Mouse (Mus musculus): Measurements from ENCODE around the gene Tenm3.
"Not testable (repeated sequence)": the region's sequence is repeated elsewhere in the genome, so short reads cannot be mapped to it uniquely, and the experiment has no call there.

Gene Tenm3

DNA sequence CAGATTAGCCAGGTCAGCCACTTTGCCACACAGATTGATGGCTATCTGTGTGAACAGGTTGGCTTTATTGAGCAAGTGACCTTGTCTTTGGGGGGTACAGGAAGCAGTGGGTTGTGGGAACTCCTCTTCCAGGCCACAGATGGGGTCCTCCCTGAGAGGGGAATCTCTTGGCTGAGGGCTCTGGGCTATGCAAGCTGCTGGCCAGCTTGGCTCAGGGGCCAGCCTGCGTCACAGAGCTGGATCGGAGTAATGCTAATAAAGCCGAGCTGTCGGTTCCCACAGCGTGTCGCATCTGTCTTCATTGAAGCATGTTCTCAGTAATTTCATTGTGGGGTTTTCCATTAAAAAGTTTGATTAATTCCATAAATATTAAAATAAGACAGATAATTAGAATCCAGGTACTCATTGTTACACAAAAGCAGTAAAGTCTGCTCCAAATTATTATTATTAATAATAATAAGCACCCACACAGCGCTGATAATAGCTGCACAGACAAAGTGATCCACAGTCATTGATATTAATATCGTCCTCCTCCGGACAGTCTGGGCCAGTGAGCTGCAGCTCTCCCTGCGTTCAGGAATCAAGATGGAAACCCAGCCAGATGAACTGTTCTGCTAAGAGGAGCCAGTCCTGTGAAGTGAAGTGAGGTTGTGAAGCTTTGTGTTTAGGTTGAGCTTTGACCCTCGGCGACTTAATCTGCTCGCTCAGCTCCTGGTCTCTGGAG lies 639.5 kb downstream of the Tenm3 start:
- DNase-seq (ENCODE audit: low read depth), result no peak

DNA sequence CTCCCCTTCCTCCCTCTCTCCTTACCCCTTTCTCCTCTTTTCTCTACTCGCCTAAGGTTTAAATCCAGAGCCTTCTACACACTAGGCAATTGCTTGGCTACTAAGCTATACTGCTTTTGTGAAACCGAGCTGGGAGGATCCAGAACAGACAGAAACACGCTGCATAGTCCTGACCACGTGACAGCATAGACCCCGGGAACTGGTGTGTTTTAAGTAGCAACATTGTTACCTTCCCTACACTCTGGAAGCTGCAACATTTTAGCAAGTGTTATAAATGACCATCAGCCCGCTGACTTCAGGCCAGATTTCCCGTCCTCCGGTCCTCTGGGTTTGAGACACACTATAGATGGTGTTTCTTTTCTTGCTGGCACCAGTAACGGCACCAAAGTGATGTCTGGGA lies 640.1 kb downstream of the Tenm3 start:
- DNase-seq (ENCODE audit: low read depth), result no peak

DNA sequence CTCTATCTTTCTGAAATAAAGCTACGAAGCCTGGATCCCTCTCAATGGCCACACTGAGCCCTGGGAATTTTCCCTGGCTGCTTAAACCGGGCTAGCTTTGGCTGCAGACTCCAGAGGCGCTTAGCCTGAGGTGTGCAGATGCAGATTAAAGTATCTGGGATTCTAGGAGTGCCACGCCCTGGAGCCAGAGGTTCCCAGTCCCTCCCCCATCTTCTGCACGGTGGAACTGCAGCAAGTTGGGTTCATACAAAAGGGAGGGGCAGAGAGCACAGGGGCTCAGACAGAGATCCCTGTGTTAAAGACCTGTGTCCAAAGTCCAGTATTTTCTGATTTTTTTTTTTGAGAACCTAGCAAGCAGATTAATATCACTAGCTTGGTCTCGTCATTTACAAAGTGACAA lies 640.6 kb downstream of the Tenm3 start:
- no peak for DNase-seq (ENCODE audit: low read depth)

DNA sequence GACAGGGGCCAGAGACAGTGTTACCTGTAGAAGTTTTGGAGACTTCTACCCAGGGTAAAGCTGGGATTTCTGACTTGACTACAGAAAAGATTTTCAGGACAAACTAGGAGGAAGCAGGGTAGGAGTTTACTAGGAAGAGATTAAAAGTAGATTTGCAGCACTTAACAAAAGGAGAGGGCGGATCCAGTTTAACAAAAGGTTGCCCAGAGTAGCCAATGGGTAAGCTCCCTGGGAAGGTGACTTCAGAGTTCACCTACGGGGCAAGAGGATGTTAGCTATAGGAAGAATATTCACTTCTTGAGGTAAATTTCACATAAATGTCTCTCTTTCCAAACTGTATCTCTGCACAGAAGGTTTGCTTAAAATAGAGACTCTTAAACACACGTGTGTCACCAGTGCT lies 641.1 kb downstream of the Tenm3 start:
- DNase-seq (ENCODE audit: low read depth), result no peak

DNA sequence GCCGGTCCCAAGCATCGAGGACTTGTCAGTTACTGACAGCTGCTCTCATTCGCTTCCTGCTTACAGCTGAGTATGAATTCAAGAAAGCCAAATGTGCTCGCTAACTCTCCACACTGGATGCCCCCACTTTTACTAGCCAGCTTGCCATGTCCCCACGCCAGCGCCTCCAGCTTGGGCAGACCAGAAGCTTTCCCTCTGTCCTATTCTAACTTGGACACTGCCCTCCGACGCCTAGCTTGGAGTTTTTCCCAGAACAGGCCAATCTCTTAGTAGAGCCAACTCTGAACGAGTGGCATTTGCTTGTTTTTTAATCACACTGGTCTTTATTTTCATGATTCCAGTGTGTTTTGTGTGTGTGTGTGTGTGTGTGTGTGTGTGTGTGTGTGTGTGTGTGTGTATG lies 644.6 kb downstream of the Tenm3 start:
- no peak for DNase-seq (ENCODE audit: low read depth)

DNA sequence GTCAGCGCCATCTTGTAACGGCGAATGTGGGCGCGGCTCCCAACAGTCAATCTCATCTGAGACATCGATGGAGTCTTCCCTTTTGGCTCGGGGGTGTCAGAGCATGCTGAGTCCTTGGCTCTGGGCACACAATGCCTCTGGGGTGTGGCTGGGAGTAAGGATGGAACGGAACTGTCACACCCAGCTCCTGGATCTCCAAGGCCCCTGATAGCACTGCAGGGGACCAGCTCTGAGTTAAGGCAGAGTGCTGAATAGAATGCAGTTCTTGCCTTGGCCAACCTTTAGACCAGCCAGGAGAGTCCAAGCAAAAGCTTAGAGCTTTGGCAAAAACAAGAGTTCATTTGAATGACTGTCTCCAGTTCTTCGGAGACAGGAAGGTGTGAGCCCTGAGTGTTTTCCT lies 647.8 kb downstream of the Tenm3 start:
- no peak for DNase-seq (ENCODE audit: low read depth)

DNA sequence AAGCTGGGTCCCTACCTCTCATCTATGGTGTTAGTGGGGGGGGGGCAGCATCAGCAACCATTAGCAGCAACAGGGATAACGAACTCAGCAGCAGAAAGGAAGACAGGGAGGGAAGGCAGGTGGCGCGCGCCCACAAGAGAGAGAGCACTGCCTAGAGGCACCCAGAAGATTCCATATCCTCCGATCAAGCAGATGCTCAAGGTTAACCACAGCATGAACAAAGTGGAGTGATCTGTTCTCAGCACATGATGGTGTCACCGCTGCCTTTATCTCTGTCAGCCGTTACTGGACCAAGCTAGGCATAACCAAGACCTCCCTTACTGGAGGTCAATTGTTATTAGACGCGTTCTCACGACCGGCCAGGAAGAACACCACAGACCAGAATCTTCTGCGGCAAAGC lies 655.2 kb downstream of the Tenm3 start:
- no peak for DNase-seq (ENCODE audit: low read depth)

DNA sequence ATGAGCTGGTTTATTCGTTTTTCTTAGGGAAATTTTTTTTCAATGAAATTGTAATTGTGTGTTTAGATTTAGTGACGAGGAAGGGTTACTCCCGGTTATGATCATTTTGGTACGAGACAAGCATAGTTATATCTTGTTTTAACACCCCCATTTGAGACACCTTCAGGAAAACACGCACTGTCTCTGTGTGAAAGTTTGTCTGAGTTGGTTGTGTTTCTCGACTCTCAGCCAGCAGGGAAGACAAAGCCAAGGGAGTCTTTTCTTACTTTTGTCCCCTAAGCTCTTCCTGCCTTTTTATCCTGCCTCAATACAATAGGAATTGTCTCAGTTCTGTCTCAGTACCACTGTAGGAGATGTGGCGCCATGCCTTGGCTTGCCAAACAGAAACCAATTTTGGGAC lies 660.0 kb downstream of the Tenm3 start:
- DNase-seq (ENCODE audit: low read depth), result no peak

DNA sequence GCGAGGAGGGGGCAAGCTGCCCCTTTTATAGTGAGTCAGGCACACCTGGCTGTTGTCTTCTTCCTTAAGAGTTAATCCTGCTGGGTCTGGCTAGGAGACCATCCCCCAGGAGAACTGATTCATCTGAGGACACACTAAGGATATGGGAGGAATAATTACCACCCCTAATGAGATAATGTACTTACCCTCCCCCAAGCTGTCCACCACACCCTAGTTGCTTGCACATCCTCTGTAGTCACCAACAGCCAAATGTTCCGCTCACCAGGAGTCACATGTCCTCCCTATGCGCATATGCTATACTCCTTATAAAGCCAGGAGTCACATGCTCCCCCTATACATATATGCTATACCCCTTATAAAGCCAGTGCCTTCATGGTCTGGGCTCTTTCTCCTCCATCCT lies 662.8 kb downstream of the Tenm3 start:
- DNase-seq (ENCODE audit: low read depth), result no peak

DNA sequence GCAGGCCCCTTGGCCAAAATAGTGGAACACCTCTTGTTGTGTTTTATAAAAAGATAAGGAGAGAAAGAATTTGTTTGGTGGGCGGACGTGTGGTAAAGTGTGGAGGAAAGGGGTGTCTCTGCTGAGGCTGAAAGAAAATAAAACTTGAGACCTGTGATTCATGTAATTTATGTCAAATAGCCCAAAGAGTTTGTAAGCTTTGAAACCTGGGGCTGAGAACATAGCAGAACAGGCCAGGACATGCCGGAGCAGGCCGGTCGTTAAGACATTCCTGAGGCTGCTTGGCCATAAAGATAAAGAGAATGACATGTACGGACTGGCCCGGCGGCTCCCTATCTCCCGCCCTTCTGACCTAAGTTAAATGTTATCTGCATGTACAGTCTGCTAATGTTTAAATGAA lies 663.6 kb downstream of the Tenm3 start:
- DNase-seq (ENCODE audit: low read depth), result not testable (repeated sequence)

DNA sequence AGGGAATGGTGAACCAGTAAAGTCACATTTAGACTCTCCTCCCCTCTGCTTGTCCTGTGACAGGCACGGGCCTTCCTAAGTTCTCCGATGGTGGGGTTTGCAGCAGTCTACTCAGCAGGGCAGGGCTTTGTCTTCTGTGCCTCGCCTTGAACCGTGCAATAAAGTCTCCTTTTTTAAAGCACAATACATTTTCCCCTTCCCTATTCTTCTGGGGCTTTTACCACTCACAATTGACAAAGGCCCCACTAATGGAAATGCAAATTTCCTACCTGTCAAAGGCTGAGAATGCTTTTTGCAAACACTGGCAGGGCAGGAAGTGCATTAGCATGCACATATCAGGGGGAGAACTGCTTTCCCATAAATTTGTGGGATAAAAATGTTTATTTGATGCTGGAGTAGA lies 664.8 kb downstream of the Tenm3 start:
- no peak for DNase-seq (ENCODE audit: low read depth)

DNA sequence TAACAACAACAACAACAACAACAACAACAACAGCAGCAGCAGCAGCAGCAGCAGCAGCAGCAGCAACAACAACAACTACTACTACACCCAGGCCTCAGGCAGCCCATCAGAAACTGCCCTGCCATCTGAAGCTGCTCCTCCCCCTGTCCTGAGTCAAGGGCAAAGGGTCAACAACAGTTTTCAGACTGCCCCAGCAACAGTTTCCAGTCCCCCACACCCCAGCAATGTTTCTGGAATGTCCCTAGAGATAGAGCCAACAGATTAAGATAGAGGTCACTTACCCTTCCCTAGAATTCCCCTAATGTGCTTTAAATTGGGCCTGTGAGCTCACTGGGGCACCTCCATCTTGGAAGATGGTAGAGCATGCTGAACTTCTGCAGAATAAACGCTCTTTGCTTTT lies 665.9 kb downstream of the Tenm3 start:
- no peak for DNase-seq (ENCODE audit: low read depth)
